Mouse (Mus musculus) kidney, adult 11 months (tissue): ENCODE results near the gene Ccnc.

Experiments
- DNase-seq: peaks from one replicate; pipeline ENCODE4 v3.0.0; 2022

The Ccnc gene

DNA sequence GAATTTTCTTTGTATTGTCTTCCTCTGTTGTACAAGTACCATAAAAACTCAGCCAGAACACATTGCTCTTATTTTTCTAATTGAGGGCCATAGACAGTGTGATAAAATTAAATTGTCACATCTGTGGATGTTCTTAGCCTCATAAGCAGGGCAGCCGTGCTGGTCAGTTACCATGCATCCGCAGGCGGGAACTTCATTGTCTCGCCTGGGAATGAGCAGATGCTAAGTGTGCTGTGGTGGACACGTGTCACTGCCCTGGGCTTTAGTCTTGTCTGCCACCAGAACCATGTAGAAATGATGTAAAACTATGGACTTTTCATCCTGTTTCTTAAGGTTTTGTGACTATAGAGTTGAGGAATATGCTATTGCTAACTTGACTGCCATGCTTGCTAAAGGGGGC is 79.7 kb downstream of the Ccnc start:
- no peak for DNase-seq
